Mouse (Mus musculus) megakaryocyte progenitor cell, adult 5-6 weeks (primary cell): ENCODE measurements at regions not wholly inside any gene's neighbourhood (a gene's known extent, or its start where the extent isn't known, plus 50 kb on each side); places are given as distances from the start of the nearest gene placed in this dataset.

ENCODE experiments used
- ATAC-seq: replicated peaks from 2 replicates; pipeline ENCODE4 v1.8.0; 2016; ENCODE audit warnings: mild to moderate bottlenecking, moderate TSS enrichment, inconsistent platforms; ENCODE audit not compliant: poor library complexity

- no peak for ATAC-seq
These were observed 259.2 kb upstream of the Csf3r start for GRCm38 (mm10) chr4:125765171-125765570.

- ATAC-seq: no peak
These were observed 247.2 kb upstream of the Csf3r start for GRCm38 (mm10) chr4:125777126-125777525.

GRCm38 (mm10) chr4:125780113-125780512, 244.2 kb upstream of the Csf3r start:
- no peak for ATAC-seq

DNA sequence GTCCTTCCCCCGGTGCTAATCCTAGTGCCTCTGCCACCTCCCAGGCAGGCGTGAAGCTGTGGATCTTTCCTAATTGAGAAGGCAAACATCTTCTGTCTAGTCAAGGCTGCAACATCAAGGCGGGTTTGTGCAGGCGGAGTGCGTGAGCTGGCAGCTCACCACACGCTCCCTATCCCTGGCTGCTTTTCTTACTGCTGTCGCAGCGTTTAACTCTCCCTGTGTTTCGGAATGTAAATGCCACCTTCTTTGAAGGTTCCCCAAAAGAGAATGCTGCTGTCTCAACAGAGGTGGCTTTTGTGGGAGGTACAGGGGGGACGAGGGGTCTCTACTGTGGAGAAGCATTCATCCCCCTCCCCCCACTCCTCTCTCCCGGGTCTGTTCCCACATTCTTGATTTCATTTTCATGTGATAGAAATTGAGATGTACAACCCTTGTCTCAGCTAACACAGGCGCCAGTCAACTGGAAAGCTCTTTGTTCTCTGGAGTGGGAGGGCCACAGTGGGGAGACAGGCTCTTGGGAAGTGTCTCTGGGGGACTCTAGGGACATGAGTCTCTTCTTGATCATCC, 243.3 kb upstream of the Csf3r start:
- no peak for ATAC-seq

DNA sequence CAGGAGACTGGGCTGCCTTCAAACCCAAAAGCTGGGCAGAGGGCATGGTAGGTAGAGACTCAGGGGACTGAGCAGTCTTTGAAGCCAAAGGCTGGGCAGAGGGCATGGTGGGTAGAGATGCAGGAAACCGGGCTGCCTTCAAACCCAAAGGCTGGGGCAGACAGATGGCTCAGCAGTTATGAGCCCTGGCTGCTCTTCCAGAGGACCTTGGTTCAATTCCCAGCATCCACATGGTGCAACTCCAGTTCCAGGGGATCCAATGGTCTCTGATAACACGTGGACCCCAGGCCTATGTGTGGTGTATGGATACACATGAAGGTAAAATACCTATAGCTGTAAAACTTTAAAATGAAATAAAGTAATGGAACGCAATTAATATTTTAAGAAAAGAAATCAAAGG, 242.0 kb upstream of the Csf3r start:
- no peak for ATAC-seq

DNA sequence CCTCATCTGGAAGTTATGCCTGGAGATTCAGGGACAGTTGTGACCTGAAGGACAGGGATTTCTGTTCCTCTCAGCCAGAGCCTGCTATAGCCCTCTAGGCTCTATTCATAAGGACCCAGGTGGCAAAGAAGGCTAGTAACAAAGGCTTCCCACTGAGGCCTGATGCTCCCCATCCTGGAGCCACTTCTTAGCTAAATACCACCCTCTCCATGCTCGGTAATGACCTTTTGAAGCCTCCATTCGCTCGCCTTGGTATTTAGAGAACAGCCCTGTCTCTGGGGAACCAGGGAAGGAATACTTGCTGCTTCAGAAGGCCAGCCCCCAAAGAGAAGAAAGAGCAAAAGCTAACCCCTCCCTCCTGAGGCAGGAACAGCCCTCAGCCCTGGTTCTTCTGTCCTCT, 238.3 kb upstream of the Csf3r start:
- no peak for ATAC-seq

DNA sequence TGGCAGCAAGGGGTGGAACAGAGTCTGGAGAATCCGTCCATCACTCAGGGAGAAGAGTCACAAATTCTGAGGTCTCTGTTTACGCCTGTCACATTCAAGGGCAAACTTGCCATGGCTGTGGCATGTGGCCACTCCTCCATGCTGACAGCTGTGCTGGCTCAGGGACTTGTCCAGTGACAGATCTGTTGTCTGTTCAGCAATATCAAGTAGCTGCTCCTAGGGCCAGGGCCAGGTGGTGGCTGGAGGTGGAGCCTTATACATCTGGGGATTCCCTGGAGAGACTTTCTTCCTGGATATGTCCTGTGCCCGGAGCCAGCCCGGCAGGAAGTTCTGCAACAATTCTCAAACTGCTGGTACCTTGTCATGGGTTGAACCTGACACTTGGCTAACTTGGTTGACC, 229.7 kb upstream of the Csf3r start:
- ATAC-seq: no peak

DNA sequence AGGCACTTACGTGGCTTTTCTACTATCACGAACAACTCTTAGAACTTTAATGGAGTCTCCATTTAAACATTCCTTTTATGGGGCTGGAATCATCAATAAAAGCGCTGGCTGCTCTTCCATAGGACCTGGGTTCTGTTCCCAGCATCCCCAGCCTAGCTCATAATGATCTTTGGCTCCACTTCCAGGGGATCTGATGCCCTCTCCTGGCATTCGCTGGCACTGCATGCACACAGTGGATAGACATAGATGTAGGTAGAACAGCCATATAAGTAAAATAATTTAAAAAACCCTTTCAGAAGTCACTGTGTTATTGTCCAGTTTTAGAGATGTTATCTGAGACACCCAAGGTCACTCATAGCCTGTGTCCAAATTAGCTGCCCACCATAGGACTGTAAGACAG, 216.4 kb upstream of the Csf3r start:
- ATAC-seq: no peak

GRCm38 (mm10) chr4:125809446-125810108, 214.8 kb upstream of the Csf3r start:
- ATAC-seq: no peak

DNA sequence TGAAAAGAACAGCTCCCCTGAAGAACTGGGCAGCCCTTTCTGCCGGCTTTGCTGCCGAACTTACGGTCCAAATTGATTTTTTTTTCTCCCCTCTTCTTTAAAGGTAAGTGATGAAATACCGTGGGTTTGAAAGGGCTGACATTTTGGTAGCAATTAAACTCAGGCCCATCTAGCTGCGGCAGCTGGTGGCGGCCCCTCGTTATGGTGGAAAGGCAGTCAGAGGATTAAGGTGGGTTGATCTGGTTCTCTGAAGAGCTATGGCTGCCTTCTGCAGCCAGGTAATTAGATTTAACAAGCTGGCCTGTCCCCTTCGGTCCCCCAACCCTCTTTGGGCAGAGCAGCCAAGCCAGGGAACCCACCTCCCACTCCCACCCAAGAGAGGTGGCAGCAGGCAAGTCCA, 214.1 kb upstream of the Csf3r start:
- ATAC-seq: no peak

- no peak for ATAC-seq
These were observed 210.0 kb upstream of the Csf3r start for GRCm38 (mm10) chr4:125814311-125814710.

GRCm38 (mm10) chr4:125815276-125815675, 209.1 kb upstream of the Csf3r start:
- no peak for ATAC-seq

DNA sequence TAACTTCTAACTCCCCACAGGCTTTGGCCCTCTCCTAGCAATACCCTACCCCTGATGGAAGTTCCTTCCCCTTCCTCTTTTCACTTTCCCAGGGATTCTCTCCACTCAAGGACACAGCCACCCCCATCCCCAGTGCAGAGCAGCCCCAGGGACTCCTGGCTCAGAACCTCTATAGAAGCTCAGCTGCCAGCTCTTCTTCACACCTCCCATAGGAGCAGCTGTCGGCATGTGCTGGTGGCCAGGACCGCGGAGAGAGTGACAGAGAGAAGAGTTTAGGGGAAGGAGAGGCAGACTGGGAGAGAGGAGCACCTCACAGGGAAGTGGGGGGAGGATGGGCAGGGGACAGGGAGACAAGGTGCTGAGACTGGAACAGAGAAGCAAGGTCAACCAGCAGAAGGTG, 199.8 kb upstream of the Csf3r start:
- no peak for ATAC-seq

DNA sequence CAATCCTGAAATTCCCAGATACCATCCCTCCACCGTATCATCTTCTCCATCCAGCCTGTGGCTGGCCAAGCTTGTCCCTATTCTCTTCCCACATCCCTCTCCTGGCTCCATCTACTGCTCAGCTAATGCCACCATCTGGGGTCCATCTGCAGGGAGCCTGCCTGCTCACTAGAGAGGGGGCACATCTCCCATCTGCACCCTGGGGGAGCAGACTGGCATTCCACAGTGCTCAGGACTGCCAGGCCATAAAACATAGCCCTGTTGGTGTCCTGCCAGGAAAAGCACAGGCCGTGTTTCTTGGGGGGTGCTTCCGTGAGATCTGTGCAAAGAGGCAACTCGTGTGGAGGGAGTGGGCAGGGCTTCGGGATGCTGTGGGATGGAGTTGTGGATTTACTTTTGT, 197.9 kb upstream of the Csf3r start:
- no peak for ATAC-seq

DNA sequence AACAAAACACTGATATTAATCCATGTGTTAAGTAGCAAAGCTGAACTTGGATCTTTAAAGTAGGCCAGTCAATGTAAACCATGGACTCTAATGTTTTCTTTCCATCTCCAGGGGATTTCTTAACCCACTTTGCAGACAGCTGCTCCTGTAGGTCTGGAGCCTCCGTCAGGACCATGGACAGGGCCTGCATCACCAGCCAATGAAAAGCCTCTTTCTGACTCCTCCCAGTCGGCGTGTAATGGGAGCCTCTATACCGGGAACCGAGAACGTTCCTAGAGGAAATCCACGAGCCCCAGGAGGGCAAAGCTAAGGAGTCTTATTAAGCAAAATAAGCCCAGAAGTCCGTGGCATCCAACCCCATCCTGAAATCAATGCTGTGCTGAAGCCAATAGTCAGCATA, 189.1 kb upstream of the Csf3r start:
- ATAC-seq: no peak; the same call in 1 of the 2 replicates

DNA sequence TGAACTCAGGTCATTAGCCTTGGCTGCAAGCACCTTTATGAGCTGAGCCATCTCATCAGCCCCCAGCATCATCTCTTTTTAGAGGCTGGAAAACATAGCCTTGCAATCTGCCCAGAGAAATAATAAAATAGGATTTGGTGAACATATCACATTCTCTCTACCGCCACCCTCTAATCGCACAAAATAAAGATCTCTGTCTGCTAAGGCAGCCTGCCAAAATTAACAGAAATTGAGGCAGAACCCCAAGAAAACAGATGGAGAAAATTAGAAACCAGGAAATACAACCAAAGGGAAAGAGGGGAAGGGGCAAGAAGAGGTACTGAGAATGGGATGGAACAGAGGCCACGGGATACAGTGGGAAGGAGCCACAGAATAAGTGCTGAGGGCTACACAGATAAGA, 176.8 kb upstream of the Csf3r start:
- ATAC-seq: no peak

DNA sequence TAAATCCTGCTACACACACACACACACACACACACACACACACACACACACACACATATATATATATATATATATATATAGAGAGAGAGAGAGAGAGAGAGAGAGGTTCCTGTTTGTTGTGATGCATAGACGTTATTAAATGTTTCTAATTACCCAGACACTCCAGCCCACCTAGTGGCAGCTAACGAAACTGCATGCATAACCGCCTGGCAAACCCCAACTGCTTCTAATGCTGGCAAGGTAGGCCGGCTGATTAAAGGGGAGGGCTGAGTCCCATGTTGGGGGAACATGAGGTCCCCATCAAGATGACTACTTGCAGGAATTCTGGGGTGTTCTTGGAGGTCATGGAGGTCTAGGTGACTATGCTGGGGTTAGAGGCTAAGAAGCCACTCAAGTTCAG, 174.1 kb upstream of the Csf3r start:
- ATAC-seq: peak; percentile 74

DNA sequence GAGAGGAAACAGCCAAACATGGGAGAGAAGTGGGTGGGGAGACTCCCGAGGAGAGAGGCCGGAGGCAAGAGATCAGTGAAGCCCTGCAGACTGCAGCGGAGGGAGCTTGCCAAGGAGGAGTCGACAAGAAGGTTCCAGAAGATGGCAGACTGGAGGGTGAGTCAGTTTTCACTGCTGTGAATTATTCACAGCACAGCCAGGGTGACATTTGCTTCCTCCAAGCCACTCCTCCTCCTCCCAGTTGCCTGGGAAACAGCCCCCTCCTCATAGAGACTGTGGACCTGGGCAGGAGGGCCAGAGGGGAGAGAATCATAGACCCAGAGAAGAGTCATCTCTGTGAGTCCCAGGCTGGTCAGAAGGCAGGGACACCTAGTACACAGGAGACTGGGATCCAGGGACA, 171.8 kb upstream of the Csf3r start:
- no peak for ATAC-seq

GRCm38 (mm10) chr4:125855983-125856591, 168.3 kb upstream of the Csf3r start:
- no peak for ATAC-seq

GRCm38 (mm10) chr4:125856781-125857180, 167.6 kb upstream of the Csf3r start:
- ATAC-seq: no peak

- ATAC-seq: no peak
These were observed 159.3 kb upstream of the Csf3r start for GRCm38 (mm10) chr4:125865057-125865456.

DNA sequence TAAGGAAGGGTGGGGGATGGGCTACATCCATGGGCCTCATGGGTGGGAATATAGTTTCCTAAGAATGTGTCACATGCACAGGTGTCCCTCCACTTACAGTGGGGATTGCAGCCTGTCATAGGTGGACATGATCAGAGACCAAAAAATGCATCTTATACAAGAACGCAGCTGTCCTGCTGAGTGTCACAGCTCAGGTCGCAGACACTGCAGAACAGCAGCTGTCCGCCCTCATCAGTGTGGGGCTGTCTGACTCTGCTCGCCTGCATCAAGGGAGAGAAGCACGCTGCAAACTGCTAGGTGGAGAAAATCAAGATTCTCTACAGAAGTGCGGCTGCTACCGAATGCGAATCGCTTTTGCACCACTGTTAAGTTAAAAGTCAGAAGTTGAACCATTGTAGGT, 158.6 kb upstream of the Csf3r start:
- ATAC-seq: no peak

DNA sequence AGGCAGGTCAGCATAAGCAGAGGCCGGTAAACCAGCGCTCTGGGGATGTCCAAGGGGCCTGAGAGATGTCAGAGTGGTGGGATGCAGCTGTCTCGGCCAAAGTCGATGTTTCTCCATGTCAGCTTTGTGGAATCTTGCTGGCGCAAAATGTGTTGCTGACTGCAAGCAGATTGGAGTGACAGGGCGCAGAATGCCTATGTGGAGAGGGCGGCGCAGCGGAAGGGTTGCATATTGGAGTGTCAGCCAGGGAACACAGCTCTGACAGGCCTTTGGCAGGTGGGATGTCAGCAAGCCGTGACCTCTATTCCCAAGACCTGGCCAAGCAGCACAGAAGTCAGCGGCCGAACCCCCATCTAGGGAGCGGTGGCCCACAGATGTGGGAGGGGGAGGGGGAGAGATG, 153.1 kb upstream of the Csf3r start:
- ATAC-seq: no peak
